Mouse (Mus musculus): ENCODE results near the gene Dhrs4. TPM values are rescaled to one million over a fixed set of nuclear protein-coding genes. Genes with fewer than 3 reads are reported as not detected.

Gene Dhrs4
- 77.1 and 95.0 TPM in 2 replicates for total RNA-seq (2017)

DNA sequence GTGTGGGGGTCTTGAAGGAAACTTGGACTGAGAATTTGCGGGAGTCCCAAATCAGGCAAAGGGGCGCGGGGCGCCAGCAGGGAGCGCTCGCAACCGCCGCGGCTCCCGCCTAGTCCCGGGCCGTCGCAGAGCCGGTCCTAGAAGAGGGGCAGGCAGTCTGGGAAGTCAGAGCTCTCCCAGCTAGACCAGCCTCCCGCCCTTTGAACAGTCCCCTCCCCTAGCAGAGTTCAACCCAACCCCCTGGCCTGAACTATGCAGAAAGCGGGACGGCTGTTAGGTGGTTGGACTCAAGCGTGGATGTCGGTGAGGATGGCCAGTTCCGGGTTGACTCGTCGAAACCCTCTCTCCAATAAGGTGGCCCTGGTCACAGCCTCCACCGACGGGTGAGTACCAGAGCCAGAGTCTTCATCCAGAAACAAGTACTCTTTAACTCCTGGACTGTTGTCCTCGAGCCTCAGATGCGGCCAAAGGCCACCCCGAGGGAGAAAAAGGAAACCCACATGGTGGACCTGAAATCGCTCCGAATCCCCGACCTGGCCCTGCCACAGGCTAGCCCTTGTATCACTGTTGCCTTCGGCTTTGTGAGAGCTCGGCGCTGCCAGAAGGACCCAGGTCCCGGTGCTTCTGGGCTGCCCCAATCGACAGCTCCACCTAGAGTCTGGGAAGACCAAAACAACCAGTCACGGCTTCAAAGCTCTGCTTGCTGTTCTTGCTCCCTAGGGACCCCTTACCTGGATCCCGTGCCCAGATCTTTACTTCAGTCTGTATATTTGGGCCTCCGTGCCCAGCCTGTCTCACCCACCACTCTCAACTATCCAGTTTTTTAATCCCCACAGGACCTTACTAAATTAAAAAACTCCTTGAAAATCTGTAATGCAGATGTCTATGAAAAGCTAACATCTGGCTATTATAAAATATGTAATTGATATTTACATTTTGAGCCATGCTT, at the start of gene Dhrs4:
Gene Dhrs4 (plus strand): TSS at position 108 of the 949 bp plus-strand sequence.
- peak; percentile 88 for ATAC-seq (replicated peaks; ENCODE audit: low read depth, poor library complexity, severe bottlenecking)

DNA sequence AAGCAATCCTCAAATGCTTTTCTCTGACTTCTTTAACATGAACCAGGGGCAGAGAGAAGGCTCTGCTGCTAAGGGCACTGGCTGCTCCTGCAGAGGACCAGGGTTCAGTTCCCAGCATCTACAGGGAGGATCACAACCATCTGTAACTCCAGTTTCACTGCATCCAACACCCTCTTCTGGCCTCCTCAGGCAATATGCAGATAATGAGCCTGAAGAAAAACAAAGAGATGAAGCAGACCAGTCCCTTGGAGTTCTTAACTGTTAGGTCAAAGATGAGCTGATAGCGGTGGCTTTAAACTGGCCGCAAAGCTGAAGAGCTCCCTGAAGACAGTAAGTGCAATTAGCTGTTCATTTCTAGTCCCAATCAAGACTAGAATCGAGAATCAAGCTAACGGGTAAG, 48.3 kb upstream of the Dhrs4 start:
- ATAC-seq (replicated peaks; ENCODE audit: low read depth, poor library complexity, severe bottlenecking) = no peak

DNA sequence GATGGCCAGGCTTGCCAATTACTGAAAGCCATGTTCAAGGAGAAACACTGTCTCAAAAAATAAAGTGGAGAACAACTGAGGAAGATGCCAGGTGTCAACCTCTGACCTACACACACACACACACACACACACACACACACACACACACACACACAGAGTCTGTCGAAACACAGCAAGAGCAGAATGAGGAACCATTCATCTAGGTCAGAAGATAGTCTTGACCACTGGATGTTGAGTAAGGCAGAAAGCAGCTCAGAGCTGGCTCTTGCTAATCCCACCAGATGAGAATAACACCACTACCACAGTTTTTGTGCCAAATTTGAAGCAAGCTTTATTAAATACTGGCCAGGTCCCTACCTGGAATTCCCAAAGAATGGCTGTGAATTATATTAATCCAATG, 45.5 kb upstream of the Dhrs4 start:
- ATAC-seq (replicated peaks; ENCODE audit: low read depth, poor library complexity, severe bottlenecking) = peak; percentile 68

DNA sequence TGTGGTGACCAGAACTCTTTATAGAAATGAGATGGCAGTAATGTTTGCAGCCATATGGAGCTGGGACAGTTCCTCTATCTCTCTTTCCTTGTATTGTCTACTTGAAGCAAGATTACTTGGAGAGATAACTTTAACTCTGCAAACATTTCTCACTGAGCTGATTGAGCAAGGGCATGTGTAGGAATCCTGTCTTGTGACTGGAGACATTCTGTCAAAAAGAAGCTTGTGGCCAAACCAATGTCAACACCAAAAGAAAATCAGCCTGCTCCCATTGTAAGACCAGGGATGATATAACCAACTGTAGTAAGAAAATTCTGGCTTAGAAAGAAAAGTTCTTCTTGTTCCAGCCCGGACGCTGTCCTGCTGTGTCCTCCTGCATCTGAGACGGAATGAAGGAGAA, 43.7 kb upstream of the Dhrs4 start:
- ATAC-seq (replicated peaks; ENCODE audit: low read depth, poor library complexity, severe bottlenecking) = no peak

DNA sequence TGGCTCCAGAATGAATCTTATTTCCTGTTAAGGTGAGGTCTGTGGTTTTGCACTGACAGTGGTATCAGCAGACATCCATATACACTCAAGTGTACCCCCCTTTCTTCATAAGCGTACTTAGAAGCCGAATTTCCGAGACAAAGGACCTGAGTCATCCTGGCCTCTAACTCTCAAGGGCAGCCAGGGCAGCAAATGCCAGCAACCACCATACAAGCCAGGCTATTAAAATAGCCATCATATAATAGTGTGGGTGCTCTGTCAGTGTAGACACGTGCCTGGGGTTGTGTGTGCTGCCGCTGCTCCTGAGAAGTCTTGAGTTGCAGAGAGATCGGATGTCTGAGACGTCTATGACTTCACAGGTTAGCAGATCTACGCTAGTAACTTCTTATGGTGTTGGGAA, 41.4 kb upstream of the Dhrs4 start:
- ATAC-seq (replicated peaks; ENCODE audit: low read depth, poor library complexity, severe bottlenecking) = no peak

DNA sequence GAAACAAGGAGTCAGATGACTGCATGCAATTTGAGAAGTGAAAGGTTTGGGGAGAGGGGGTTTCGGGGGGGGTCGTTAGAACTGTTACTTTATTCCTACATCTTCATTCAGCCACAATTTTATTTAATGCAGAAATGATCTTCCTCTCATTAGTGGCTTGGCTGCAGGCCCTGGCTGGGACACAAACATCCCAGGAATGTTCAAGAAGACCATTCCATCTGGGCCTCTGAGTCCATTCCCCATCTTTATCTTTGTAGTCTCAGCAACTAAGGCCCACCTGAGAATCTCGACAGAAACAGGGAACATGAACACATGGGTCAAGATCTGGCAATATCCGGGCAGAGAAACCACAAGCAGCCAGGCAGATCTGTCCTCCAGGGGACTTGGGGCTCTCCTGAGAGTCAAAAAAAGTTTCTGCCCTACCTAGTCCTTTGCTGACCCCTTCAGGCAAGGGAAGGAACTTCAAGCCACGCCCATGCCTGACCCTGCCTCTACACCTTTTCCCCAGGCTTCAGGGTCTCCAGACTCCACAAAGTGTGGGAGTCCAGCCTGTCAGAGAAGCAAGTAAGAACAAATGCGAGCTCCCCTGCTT, 40.3 kb upstream of the Dhrs4 start:
- ATAC-seq (replicated peaks; ENCODE audit: low read depth, poor library complexity, severe bottlenecking) = peak; percentile 98

DNA sequence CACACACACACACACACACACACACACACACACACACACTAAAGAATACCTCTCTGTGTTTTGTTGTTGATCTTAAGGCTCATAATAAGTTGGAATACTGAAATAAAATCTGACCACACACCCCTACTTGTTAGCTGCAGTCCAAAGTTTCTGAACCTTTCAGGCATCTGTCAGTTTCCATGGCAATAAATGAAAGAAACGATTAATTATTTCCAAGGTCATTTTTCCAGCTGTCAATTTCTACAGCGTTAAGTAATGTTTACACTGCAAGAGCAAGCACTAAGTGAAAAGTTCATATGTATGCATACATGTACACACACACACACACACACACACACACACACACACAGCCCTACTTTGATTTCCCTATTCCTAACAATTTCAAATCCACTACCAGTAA, 20.9 kb upstream of the Dhrs4 start:
- ATAC-seq (replicated peaks; ENCODE audit: low read depth, poor library complexity, severe bottlenecking) = no peak

DNA sequence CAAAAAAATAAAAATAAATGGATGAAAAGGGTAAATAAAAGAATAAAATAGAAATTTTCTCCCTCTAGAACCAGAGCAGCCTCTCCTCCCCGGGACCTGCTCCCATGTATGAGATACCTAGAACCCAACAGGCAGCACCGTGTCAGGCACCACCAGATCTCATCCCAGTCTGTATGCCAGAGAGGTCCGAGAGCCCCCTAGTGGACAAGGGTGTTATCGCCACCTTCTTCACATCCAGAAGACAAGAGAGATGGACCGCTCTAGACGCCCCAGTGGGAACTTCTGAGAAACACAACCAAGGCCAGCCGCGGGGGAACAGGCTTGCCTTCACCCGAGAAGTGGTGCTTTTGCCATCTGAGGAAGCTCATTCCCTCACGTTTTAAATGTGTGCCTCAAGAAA, 20.3 kb upstream of the Dhrs4 start:
- peak; percentile 98 for ATAC-seq (replicated peaks; ENCODE audit: low read depth, poor library complexity, severe bottlenecking)

DNA sequence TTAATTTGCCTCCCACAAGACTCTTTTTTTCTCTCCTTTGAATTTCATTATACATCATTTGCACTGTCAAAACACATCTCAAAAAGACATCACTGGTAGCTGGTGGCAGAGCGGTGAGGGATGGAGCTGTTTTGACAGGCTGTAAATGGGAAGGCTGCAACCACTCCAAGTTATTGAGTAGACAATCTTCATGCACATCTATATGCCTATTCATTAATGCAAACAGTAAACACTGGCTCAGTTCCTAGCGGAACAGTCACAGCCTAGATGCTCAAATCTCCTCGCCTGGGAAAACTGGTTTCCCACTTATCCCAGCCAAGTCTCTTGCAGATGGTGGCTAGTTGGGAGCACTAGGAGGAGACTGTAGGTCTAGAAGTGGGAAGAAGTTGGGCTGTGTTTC, 19.8 kb upstream of the Dhrs4 start:
- ATAC-seq (replicated peaks; ENCODE audit: low read depth, poor library complexity, severe bottlenecking) = no peak

DNA sequence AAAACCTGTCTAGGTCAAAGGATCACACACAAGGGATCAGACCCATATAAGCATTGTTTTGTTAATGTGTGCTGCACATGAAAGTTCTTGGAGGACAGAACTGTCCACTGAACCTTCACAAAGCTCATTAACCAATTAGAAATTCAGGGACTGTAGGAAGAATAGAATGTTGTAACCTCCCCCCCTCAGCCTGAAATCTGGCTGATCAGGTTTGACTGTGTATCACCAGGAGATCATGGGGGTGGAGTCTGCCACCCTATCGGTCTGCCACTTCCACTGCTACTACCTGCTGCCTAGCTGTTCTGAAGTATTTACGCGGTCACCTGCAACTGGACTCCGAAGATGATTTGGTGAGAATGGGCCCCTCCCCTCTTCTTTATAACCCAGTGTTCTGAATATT, 18.8 kb upstream of the Dhrs4 start:
- ATAC-seq (replicated peaks; ENCODE audit: low read depth, poor library complexity, severe bottlenecking) = no peak

DNA sequence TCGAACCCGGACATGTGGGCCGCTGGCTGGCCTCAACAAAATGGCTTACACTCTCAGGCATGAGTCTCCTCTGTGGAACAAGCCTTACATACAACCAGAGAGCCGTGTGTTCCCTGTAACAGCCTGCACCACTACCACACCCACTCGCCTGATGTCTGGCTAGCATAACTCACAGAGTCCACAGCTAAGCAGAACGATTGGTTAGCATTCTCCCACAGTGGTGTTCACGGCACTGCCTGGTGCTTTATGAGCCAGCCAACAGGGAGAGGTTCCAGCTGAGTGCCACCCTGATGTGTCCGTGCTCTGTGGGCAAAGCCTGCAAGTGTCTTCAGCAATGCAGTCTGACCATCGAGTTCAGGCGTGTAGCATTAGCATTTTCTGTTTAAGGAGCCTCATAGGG, 18.3 kb upstream of the Dhrs4 start:
- ATAC-seq (replicated peaks; ENCODE audit: low read depth, poor library complexity, severe bottlenecking) = no peak

DNA sequence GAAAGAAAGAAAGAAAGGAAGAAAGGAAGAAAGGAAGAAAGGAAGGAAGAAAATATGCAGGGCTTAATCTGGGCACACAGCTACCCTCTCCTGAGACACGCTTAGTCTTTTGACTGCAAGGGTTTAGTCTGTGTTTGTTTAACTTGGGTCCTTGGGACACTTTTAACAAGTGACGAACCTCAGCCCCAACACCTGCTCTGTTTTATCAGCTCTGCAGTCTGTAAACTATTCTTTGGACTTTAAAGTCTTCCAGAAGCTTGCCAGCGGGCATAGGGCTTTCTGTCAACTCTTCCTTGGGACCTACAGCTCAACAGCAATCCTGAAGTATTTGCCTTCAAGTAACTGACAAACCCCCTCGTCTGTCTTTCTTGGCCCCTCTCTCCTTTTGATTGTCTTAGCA, 16.8 kb upstream of the Dhrs4 start:
- ATAC-seq (replicated peaks; ENCODE audit: low read depth, poor library complexity, severe bottlenecking) = no peak

DNA sequence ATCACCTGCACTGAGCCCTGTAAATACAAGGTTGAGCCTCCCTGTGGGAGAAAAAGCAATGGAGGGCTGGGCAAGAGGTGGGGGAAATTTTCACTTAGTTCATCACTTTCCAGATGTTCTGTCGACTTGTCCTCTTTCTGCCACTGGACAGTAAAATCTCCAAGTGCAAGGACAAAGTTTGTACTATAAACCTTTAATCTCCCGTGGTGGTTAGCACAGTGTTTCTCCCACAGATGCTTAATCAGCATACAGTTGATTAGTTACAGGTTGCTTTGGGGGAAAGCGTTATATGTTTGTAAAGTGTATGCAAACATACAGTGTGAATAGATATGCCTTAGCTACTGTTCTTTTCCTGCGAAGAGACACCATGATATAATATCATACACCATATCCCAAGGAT, 12.1 kb upstream of the Dhrs4 start:
- ATAC-seq (replicated peaks; ENCODE audit: low read depth, poor library complexity, severe bottlenecking) = no peak

DNA sequence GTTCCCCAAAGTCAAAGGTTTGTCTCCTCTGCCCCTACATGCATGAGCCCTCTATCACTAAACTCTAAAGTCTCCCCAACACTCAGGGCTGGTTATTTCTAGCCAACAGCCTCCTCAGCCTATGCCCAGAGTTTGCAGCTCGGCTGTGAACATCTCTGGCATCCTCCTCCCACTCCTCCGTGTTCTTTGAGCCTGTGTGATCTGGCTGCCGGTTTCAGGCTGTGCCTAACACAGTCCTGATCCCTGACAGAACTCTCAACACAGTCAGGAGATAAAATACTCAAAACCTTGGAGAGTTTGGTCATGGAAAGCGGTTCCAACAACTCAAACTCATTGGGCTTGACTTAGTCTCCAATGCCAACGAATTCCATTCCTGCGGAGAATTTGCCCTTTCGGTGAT, 11.4 kb upstream of the Dhrs4 start:
- ATAC-seq (replicated peaks; ENCODE audit: low read depth, poor library complexity, severe bottlenecking) = no peak

DNA sequence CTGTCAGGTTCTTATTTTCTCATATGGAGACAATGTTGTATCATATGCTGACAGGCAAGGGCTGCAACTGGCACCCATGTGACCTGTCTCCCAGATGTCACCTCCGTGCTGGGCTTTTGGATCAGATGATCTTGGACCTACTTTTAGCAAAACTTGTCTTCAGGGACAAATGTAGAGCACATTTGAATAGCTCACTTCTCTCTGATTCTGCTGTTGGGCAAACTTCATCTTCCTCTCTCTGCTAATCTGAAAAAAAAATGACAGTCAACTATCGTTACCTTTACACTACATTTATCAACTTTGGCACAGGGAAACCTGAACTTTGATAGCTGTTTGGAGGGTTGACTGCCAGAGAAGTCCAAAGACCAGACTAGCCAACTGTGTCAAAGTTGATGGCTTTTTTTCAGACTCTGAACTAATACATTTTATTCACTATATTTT, 10.2 kb upstream of the Dhrs4 start:
- no peak for ATAC-seq (replicated peaks; ENCODE audit: low read depth, poor library complexity, severe bottlenecking)

DNA sequence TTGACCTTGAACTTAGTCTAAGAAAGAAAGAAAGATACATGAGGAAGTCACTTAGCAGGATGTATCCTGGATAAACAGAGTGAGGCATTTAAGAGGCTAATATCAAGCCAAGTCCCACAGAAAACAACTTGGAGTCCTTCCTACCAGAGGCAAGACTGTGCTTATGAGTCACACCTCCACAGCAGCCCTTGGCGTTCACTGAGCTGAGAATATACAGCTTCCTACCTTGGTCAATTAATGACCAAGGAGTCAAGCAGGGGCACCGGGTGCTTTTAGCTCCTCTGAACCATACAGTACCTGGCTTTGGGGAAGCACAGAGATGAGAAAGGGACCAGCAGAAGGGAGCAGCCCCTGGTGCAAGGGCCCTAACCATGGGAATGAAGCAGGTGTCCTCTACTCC, 9.5 kb upstream of the Dhrs4 start:
- no peak for ATAC-seq (replicated peaks; ENCODE audit: low read depth, poor library complexity, severe bottlenecking)

DNA sequence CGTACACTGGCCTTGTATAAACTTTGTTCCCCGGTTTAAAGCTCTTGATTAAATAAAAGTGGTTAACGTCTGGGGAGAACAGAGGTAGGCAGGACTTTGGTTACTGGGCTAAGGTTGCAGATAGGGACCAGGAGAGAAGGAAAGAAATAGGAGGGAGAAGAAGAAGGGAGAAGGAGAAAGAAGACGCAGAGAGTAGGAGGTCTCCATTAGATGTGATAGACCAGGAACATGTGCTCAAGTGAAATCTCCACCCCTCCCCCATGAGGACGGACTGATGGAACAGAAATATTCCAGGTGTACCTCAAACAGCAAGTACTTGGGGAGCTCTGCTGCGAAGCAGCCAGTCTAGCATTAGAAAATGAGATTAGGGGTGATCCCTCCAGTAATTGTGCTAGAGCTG, 8.7 kb upstream of the Dhrs4 start:
- ATAC-seq (replicated peaks; ENCODE audit: low read depth, poor library complexity, severe bottlenecking) = no peak

DNA sequence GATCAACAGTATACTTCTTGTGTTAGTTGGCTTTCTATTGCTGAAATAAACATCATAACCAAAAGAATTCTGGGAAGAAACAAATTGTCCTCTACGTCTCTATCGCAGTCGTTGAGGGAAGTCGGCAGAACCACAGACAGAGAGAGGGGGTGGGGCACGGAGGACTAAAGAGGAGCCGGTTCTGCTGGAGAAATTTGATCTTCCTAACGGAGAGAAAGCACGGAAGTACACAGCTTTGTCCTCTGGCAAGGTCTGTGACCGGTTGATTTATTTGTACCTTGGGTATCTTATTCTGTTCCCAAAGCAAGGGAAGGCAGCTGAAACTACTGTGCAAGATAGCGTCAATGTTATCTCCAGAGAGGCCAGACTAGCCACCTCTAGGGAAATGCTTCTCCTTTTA, 7.8 kb upstream of the Dhrs4 start:
- 0 out of 2 replicates have a peak, but pooled peaks have one; percentile 39 for ATAC-seq (replicated peaks; ENCODE audit: low read depth, poor library complexity, severe bottlenecking)

DNA sequence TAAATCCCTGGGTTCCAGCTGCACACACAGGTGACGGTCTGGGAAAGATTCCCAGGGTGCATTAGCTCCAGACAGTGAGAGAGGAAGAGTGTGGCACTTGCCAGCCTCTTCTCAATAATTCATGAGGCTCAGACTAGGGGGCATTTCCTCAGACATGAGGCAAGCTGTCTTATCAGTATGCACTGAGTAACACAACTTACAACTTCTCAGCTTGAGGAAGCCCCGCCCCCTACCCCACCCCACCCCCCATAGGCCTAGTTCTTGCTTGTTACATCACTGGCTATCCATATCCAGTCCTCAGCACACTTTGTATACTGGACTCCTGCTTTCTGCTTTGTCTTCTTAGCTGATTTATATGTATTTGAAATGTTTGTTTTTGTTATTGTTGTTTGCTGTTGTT, 2.9 kb upstream of the Dhrs4 start:
- no peak for ATAC-seq (replicated peaks; ENCODE audit: low read depth, poor library complexity, severe bottlenecking)

DNA sequence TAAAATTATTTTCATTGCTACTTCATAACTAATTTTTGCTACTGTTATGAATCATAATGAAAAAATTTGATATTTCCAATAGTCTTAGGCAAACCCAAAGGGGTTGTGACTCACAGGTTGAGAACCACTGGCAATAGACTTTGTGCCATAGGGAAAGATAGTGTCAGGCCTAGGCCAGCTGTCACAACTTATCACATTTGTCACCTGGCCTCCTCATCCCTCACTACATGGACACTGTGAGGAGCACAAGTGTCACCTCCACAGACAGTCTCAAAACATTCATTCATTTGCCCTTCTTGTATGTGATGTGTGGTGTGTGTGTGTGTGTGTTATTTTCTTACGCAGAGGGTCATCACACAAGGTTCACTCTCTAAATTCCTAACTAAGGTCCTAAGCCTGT, 1.1 kb upstream of the Dhrs4 start:
- ATAC-seq (replicated peaks; ENCODE audit: low read depth, poor library complexity, severe bottlenecking) = no peak

DNA sequence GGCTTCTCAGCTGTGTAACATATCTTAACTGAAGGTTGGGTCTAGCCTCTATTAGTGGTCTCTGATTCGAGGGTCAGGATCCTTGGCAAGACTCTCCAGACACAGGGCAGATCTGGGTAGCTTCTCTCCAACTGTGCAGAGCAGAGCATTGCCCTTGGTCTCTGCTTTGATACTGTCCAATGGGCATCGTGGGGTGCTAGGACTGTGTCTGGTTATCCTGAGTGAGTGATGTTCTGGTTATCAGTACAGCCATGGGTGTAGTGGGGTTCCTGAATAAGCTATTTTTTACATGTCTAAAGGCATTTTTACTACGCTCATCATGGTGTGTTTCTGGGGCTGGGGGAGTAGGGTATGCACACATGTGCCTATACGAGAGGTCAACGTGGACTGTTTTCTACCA, 729 bp upstream of the Dhrs4 start:
- no peak for ATAC-seq (replicated peaks; ENCODE audit: low read depth, poor library complexity, severe bottlenecking)

DNA sequence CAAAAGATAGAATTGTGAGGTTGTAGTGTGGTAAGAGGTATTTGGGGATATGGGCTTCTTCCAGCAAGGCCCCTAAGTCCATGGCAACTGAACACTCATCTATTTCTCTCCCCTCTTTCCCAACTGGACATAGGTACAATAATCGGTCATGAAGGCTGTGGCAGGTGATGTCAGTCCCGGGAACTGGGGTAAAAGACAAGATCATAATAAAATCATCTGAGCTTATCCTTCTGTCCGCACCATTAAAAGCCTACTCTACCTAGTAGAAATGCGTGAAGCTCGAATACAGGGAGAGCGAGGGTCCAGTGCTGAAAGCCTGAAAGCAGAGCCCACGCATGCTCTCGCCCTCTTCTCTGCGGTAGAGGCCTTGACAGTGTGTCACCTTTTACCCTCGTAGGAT, 1.1 kb downstream of the Dhrs4 start:
- ATAC-seq (replicated peaks; ENCODE audit: low read depth, poor library complexity, severe bottlenecking) = no peak
